Mouse (Mus musculus): ENCODE measurements around the gene Nutm2.
"Not testable (repeated sequence)": the region's sequence is repeated elsewhere in the genome, so short reads cannot be mapped to it uniquely, and the experiment has no call there.

Nutm2 gene

DNA sequence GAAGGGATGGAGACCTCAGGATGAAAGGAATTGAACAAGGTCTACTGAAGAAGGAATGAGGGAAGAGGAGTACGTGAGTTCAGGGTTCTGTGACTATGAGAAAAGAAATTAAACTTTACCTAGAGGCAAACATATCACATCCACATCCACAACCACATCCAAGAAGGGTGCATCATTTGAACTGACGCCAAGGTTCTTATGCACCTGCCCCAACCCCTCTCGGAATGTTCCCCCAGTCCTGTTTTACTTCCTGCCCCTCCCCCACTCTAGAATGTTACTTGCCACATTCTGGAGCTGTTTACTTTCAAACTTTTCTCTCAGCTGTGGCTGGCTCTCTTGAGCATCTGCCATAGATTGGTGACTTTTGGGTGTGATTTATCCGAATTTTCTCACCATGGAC lies at the start of gene Nutm2:
Gene Nutm2, plus strand, starts transcription at position 301 of the 400 bp plus-strand sequence.
- in situ Hi-C loops (cut with MboI, MseI), result no loop called here

GRCm38 (mm10) chr13:50417389-50418183 lies 49.5 kb upstream of the Nutm2 start, which contains the start of gene Fbxw17:
Gene Fbxw17, plus strand, starts transcription at chr13:50417864.
- in situ Hi-C loops (cut with MboI, MseI), result loop anchor here (25.0 kb wide), 1 partner anchor 870 kb away; no protein-coding TSS in a partner anchor

GRCm38 (mm10) chr13:50418421-50418820 lies 48.7 kb upstream of the Nutm2 start:
- in situ Hi-C loops (cut with MboI, MseI), result loop anchor here (25.0 kb wide), 1 partner anchor 869 kb away; no protein-coding TSS in a partner anchor

- in situ Hi-C loops (cut with MboI, MseI), result loop anchor here (25.0 kb wide), 1 partner anchor 864 kb away; no protein-coding TSS in a partner anchor
Measured at GRCm38 (mm10) chr13:50423625-50424209, 43.4 kb upstream of the Nutm2 start.

GRCm38 (mm10) chr13:50424517-50424916 lies 42.6 kb upstream of the Nutm2 start:
- in situ Hi-C loops (cut with MboI, MseI), result loop anchor here (25.0 kb wide), 1 partner anchor 863 kb away; no protein-coding TSS in a partner anchor

DNA sequence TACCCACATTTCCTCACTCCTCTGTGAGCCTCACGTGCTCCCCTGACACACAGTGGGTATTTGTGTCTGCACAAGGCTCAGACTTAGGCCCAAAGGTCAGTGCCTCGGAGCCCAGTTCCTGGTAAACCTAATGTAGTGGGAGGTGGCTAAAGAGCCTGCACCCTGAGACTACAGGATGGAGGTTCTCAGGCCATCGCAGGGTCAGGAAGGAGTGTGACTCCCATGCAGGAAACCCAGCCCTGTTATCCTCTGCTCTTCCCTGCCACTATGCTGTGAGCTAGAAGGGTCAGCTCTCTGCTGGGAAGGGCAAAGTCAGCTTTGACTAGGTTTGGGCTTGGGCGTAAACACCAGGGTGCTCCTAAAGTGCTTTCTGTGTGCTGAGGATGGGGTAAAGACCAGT lies 40.4 kb upstream of the Nutm2 start:
- in situ Hi-C loops (cut with MboI, MseI), result no loop called here

GRCm38 (mm10) chr13:50443812-50444211 lies 23.3 kb upstream of the Nutm2 start, which contains the start of gene Gm47429:
Gene Gm47429, minus strand, starts transcription at chr13:50443912.
- in situ Hi-C loops (cut with MboI, MseI), result no loop called here

DNA sequence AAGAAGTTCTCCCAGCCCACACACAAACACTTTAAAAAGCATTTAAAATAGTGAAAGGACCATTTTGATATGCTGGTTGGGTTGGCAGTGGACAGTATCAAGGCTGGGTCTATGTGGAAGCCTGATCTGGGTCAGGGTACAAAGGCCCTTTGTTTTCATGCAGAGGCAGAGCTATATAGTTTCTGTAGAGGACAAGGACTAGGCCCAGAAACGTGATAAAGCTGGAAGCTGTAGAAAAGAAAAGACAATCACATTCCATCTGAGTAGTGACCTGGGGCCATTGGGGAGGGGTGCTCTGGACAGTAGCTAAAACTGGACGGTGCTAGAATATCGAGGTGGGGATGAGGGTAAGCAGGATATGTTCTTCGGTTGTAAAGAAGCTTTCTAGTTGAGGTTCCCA lies 21.8 kb upstream of the Nutm2 start:
- in situ Hi-C loops (cut with MboI, MseI), result no loop called here

- in situ Hi-C loops (cut with MboI, MseI), result not testable (repeated sequence)
Measured at GRCm38 (mm10) chr13:50452266-50452665, 14.8 kb upstream of the Nutm2 start.

GRCm38 (mm10) chr13:50453426-50453825 lies 13.7 kb upstream of the Nutm2 start:
- in situ Hi-C loops (cut with MboI, MseI), result no loop called here

DNA sequence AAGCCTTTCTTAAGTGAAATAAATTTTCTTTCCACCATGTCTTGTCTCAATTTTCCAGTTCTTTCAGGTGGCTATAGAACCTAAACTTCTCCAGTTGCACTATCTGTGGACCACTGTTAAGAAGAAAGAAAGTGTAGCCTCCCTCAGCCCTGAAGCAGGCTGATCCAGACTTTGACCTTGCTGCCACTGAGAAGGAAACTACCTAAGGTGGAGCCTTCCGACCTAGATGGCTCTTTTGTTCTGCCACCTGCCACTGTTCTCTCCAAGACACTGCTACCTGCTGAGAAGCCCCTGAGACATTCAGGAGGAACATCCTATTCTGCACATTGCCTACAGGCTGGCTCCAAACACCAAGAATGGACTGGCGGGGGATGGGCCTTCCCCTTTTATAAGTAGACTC lies 6.7 kb upstream of the Nutm2 start:
- in situ Hi-C loops (cut with MboI, MseI), result not testable (repeated sequence)

DNA sequence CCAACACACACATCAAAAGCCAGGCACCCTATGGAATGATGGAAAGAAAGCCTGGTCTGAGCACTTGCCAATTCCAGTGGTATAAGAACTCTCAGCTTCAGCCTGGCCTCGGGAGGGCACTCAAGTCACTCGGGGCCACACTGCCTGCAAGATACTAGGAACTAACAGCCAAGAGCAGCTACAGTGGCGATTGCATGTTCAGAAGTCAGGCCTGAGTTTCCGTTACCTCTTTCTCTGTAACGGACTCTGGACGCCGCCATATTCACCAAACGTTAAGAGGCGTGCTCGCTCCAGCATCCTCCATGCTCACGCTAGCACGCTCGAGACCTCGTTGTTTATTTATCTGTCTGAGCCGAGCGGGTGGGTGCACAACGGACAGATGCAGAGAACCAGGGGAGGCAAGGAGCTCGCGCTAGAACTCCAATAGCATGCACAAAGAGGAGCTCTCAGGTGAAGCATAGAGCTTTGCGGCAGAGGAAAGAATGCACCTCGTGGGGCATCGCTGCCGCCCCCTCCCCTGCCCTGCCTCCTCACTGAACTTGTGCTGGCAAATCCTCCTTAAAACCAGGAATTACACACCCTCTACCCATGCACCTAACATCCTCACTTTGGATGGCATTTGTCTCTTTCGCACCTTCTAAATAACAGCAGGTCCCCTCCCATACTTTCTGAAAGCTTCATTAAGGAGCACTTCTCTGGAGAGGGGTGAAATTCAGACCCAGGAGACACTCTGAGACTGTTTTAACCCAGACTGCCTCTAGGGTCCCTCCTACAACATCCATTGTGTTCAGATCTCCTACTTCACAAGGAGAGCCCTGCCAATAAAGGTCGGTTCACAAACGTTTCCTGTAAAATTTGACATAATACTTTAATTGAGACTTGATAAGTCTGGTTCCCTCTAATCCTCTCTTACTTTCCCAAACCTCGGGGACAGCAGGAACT lies 2.2 kb upstream of the Nutm2 start:
- in situ Hi-C loops (cut with MboI, MseI), result no loop called here

DNA sequence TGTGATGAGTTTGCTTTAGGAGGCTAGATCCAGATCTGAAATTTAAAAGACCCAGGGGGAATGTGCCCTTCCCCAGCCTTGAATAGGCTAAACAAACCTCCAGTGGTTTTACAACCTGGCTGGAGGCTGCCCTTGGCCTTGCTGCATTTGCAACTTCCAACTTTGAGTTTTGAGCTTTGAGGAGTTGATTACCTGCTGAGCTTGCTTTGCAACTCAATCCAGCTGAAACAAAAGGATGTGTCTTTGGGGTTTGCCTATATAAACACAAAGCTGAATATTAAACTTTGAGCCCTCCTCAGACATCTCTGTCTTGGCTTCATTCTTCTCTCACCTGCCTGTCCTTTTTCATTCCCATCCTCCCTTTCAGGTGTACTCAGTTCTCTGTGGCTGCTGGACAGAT lies 21.4 kb downstream of the Nutm2 start:
- in situ Hi-C loops (cut with MboI, MseI), result loop anchor here (10.0 kb wide), 1 partner anchor 956 kb away; no protein-coding TSS in a partner anchor

DNA sequence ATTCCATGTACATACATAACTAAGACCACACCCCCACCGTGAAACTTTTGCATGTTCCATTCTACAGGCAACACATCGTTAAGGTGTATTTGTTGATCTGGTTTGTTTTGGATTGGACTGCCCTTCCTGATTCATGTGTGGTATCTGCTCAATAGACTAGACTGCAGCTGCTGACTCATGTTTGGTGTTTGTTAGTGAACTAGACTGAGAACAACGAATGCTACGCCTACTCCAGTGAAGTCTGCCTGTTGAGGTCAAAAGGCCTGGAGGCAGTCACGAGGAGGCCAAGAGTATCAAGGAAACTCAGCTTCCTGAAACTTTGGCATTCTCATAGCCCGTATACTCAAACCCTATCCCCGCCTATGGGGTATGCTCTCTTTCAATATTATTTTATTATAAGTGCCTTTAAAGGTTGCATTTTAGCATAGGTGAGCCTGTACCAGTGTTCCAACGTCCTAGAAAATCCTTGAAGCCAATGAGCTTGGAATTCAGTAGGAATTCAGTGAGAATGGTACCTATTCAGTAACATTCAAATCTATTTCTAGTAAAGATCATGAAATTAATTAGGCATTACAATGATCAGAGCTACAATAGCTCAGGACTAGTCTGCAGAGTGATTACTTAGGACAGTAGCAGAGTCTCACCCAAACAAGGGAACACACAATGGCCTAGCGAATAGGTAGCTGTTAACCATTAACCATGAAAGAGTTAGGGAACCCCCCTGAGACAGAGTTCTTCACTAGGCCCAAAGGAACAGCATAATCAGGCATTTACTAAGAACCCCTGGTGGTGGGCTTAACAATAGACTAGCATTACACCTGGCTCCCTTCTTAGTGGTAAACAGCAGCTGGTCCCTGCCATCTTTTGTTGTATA lies 43.6 kb downstream of the Nutm2 start:
- in situ Hi-C loops (cut with MboI, MseI), result loop anchor here (5.0 kb wide), 1 partner anchor 138 kb away; no protein-coding TSS in a partner anchor
